Comparison of ENCODE assay signal across 24 mouse cellular contexts in genomic region chr9:92601551-92601950, GRCm38 (mm10).
"Had no signal": no experiment of that assay in that cellular context is flagged by ENCODE, and none has a peak within 500 bp of the region (broad histone marks: within the 10 kb centered on the region; RNA-seq: fewer than 3 reads in every experiment).

No protein-coding gene starts in this region.

- H3K4me1 ChIP-seq: heart, embryonic 10.5 days; heart, embryonic 12.5 days; hindbrain, embryonic 10.5 days; hindbrain, embryonic 13.5 days; hindbrain, embryonic 15.5 days; intestine, embryonic 15.5 days; limb, embryonic 15.5 days; liver, embryonic 12.5 days had no signal

- H3K27me3 ChIP-seq: heart, embryonic 12.5 days; hindbrain, embryonic 13.5 days; hindbrain, embryonic 15.5 days; intestine, embryonic 15.5 days; limb, embryonic 13.5 days; limb, embryonic 15.5 days; liver, embryonic 12.5 days had no signal

- H3K9me3 ChIP-seq: heart, embryonic 10.5 days; heart, embryonic 12.5 days; hindbrain, embryonic 10.5 days; hindbrain, embryonic 13.5 days; hindbrain, embryonic 15.5 days; intestine, embryonic 15.5 days; limb, embryonic 13.5 days; limb, embryonic 15.5 days; liver, embryonic 12.5 days had no signal

- ATAC-seq: inflammation-experienced regulatory T-cells, adult 6 months; intestine, embryonic 15.5 days; intestine, postnatal 0 days; liver, embryonic 12.5 days had no signal

- H3K27ac ChIP-seq: gastrocnemius, adult 2 months; heart, embryonic 10.5 days; hindbrain, embryonic 10.5 days; hindbrain, embryonic 13.5 days; hindbrain, embryonic 15.5 days; intestine, embryonic 15.5 days; layer of hippocampus, adult 2 months; limb, embryonic 13.5 days; limb, embryonic 15.5 days; liver, embryonic 12.5 days had no signal

- H3K9ac ChIP-seq: heart, embryonic 12.5 days; hindbrain, embryonic 13.5 days; hindbrain, embryonic 15.5 days; intestine, embryonic 15.5 days; limb, embryonic 13.5 days; limb, embryonic 15.5 days; liver, embryonic 12.5 days had no signal

- H3K4me3 ChIP-seq: gastrocnemius, adult 2 months; heart, embryonic 10.5 days; heart, embryonic 12.5 days; hindbrain, embryonic 10.5 days; hindbrain, embryonic 13.5 days; hindbrain, embryonic 15.5 days; intestine, embryonic 15.5 days; layer of hippocampus, adult 2 months; limb, embryonic 13.5 days; limb, embryonic 15.5 days; liver, embryonic 12.5 days had no signal

- H3K36me3 ChIP-seq: hindbrain, embryonic 15.5 days had no signal

- DNase-seq: gastrocnemius, adult 2 months; gastrocnemius, postnatal 10 days; gastrocnemius, postnatal 25 days; heart, postnatal 10 days; heart, postnatal 4 days; kidney, adult 18-20 months; kidney, adult 8-10 months; kidney, postnatal 10 days; kidney, postnatal 25 days; kidney, postnatal 4 days; layer of hippocampus, postnatal 36 days; left cerebral cortex, postnatal 4 days had no signal

- H3K4me2 ChIP-seq: heart, embryonic 12.5 days; hindbrain, embryonic 13.5 days; hindbrain, embryonic 15.5 days; intestine, embryonic 15.5 days; limb, embryonic 13.5 days; limb, embryonic 15.5 days; liver, embryonic 12.5 days had no signal
